Mouse (Mus musculus): ENCODE results near the gene Gm8237. TPM values are rescaled to one million over a fixed set of nuclear protein-coding genes. Genes with fewer than 3 reads are reported as not detected.
"Not testable (repeated sequence)": the region's sequence is repeated elsewhere in the genome, so short reads cannot be mapped to it uniquely, and the experiment has no call there.

Gene Gm8237
- 0.36 and 0.47 TPM in 2 replicates for polyA plus RNA-seq (2012; rRNA removed)

- not testable (repeated sequence) for H3K27ac ChIP-seq (ENCODE audit: control insufficient read depth, insufficient read depth, low read depth, low read length); H3K4me1 ChIP-seq (ENCODE audit: control insufficient read depth, insufficient read depth, low read length); H3K36me3 ChIP-seq (ENCODE audit: control insufficient read depth, insufficient read depth, low read length); H3K27me3 ChIP-seq (ENCODE audit: control insufficient read depth, insufficient read depth, low read length)
- H3K4me3 ChIP-seq (ENCODE audit: control insufficient read depth, low read depth, low read length) = peak within 1 kb of the TSS; percentile 16
These were observed at the start of gene Gm8237 for GRCm38 (mm10) chr14:5880241-5880640. Gm8237 (minus strand) TSS chr14:5880382.

- not testable (repeated sequence) for H3K27ac ChIP-seq (ENCODE audit: control insufficient read depth, insufficient read depth, low read depth, low read length); H3K36me3 ChIP-seq (ENCODE audit: control insufficient read depth, insufficient read depth, low read length)
These were observed 43.1 kb upstream of the Gm8237 start for GRCm38 (mm10) chr14:5923276-5923675.

GRCm38 (mm10) chr14:5918330-5918942, 38.3 kb upstream of the Gm8237 start:
- H3K27me3 ChIP-seq (ENCODE audit: control insufficient read depth, insufficient read depth, low read length); H3K27ac ChIP-seq (ENCODE audit: control insufficient read depth, insufficient read depth, low read depth, low read length); H3K36me3 ChIP-seq (ENCODE audit: control insufficient read depth, insufficient read depth, low read length); H3K4me1 ChIP-seq (ENCODE audit: control insufficient read depth, insufficient read depth, low read length); H3K4me3 ChIP-seq (ENCODE audit: control insufficient read depth, low read depth, low read length): not testable (repeated sequence)

More at GRCm38 (mm10) chr14:5923276-5923675, 43.1 kb upstream of the Gm8237 start:
- H3K27me3 ChIP-seq (ENCODE audit: control insufficient read depth, insufficient read depth, low read length); H3K4me3 ChIP-seq (ENCODE audit: control insufficient read depth, low read depth, low read length); H3K4me1 ChIP-seq (ENCODE audit: control insufficient read depth, insufficient read depth, low read length): not testable (repeated sequence)

- not testable (repeated sequence) for H3K36me3 ChIP-seq (ENCODE audit: control insufficient read depth, insufficient read depth, low read length)
These were observed 33.5 kb upstream of the Gm8237 start for GRCm38 (mm10) chr14:5913701-5914100.

GRCm38 (mm10) chr14:5879791-5880190, 391 bp downstream of the Gm8237 start:
- not testable (repeated sequence) for H3K36me3 ChIP-seq (ENCODE audit: control insufficient read depth, insufficient read depth, low read length); H3K27me3 ChIP-seq (ENCODE audit: control insufficient read depth, insufficient read depth, low read length); H3K27ac ChIP-seq (ENCODE audit: control insufficient read depth, insufficient read depth, low read depth, low read length); H3K4me1 ChIP-seq (ENCODE audit: control insufficient read depth, insufficient read depth, low read length)
- peak overlapping the region; percentile 16 for H3K4me3 ChIP-seq (ENCODE audit: control insufficient read depth, low read depth, low read length)

More at GRCm38 (mm10) chr14:5913701-5914100, 33.5 kb upstream of the Gm8237 start:
- H3K4me3 ChIP-seq (ENCODE audit: control insufficient read depth, low read depth, low read length); H3K27ac ChIP-seq (ENCODE audit: control insufficient read depth, insufficient read depth, low read depth, low read length); H3K27me3 ChIP-seq (ENCODE audit: control insufficient read depth, insufficient read depth, low read length); H3K4me1 ChIP-seq (ENCODE audit: control insufficient read depth, insufficient read depth, low read length): not testable (repeated sequence)

- not testable (repeated sequence) for H3K4me3 ChIP-seq (ENCODE audit: control insufficient read depth, low read depth, low read length); H3K4me1 ChIP-seq (ENCODE audit: control insufficient read depth, insufficient read depth, low read length); H3K27me3 ChIP-seq (ENCODE audit: control insufficient read depth, insufficient read depth, low read length); H3K36me3 ChIP-seq (ENCODE audit: control insufficient read depth, insufficient read depth, low read length); H3K27ac ChIP-seq (ENCODE audit: control insufficient read depth, insufficient read depth, low read depth, low read length)
- peak; percentile 19; the same call in 1 of the 2 replicates for TF ChIP-seq CTCF (IDR thresholded peaks at IDR 0.05; ENCODE audit: control insufficient read depth, insufficient read depth, insufficient replicate concordance, low read depth, low read length)
These were observed 1.0 kb downstream of the Gm8237 start for GRCm38 (mm10) chr14:5879136-5879535.

- not testable (repeated sequence) for H3K27me3 ChIP-seq (ENCODE audit: control insufficient read depth, insufficient read depth, low read length); H3K36me3 ChIP-seq (ENCODE audit: control insufficient read depth, insufficient read depth, low read length); H3K4me1 ChIP-seq (ENCODE audit: control insufficient read depth, insufficient read depth, low read length); H3K27ac ChIP-seq (ENCODE audit: control insufficient read depth, insufficient read depth, low read depth, low read length); H3K4me3 ChIP-seq (ENCODE audit: control insufficient read depth, low read depth, low read length)
These were observed 24.3 kb downstream of the Gm8237 start for GRCm38 (mm10) chr14:5855911-5856310.

- not testable (repeated sequence) for H3K27ac ChIP-seq (ENCODE audit: control insufficient read depth, insufficient read depth, low read depth, low read length); H3K36me3 ChIP-seq (ENCODE audit: control insufficient read depth, insufficient read depth, low read length); H3K4me3 ChIP-seq (ENCODE audit: control insufficient read depth, low read depth, low read length); H3K27me3 ChIP-seq (ENCODE audit: control insufficient read depth, insufficient read depth, low read length); H3K4me1 ChIP-seq (ENCODE audit: control insufficient read depth, insufficient read depth, low read length)
These were observed 50.0 kb downstream of the Gm8237 start, which contains the start of gene Gm3424 for GRCm38 (mm10) chr14:5830229-5830628. Gm3424 (minus strand) TSS chr14:5830329.

- not testable (repeated sequence) for H3K4me3 ChIP-seq (ENCODE audit: control insufficient read depth, low read depth, low read length); H3K4me1 ChIP-seq (ENCODE audit: control insufficient read depth, insufficient read depth, low read length); H3K27ac ChIP-seq (ENCODE audit: control insufficient read depth, insufficient read depth, low read depth, low read length); H3K36me3 ChIP-seq (ENCODE audit: control insufficient read depth, insufficient read depth, low read length); H3K27me3 ChIP-seq (ENCODE audit: control insufficient read depth, insufficient read depth, low read length)
These were observed 67.4 kb downstream of the Gm8237 start for GRCm38 (mm10) chr14:5812699-5813356.

Other genes with a start within 250 kb of the Gm8237 start
- not detected in 2 replicates for gene Gm8265, start 247.4 kb downstream of the Gm8237 start, polyA plus RNA-seq (2012; rRNA removed)
- 0.94 and 1.3 TPM in 2 replicates for gene Gm9603, start 192.9 kb downstream of the Gm8237 start, polyA plus RNA-seq (2012; rRNA removed)
- 3.9 and 6.4 TPM in 2 replicates for gene Gm3373, start 138.8 kb downstream of the Gm8237 start, polyA plus RNA-seq (2012; rRNA removed)
- gene Gm3383, start 72.4 kb downstream of the Gm8237 start, polyA plus RNA-seq (2012; rRNA removed) = 2.3 and 2.5 TPM in 2 replicates
- 6.0 and 10.2 TPM in 2 replicates for gene Gm3424, start 50.1 kb downstream of the Gm8237 start, polyA plus RNA-seq (2012; rRNA removed)
- gene Gm3248, start 81.4 kb upstream of the Gm8237 start, polyA plus RNA-seq (2012; rRNA removed) = 0.59 and 0.99 TPM in 2 replicates
- gene Gm3453, start 98.8 kb upstream of the Gm8237 start, polyA plus RNA-seq (2012; rRNA removed) = 6.4 and 6.5 TPM in 2 replicates
- 5.4 and 5.6 TPM in 2 replicates for gene Gm6337, start 177.9 kb upstream of the Gm8237 start, polyA plus RNA-seq (2012; rRNA removed)
- 0.57 TPM in 2 replicates for gene Gm8206, start 213.6 kb upstream of the Gm8237 start, polyA plus RNA-seq (2012; rRNA removed)
- 0.42 and 0.64 TPM in 2 replicates for gene Gm3468, start 228.3 kb upstream of the Gm8237 start, polyA plus RNA-seq (2012; rRNA removed)
- gene Gm3476, start 245.4 kb upstream of the Gm8237 start, polyA plus RNA-seq (2012; rRNA removed) = 12.6 and 17.1 TPM in 2 replicates

Measured in testis, adult 2 months (tissue).